Mouse (Mus musculus) cerebellum, adult 11 months (tissue): ENCODE measurements around the gene Sdf2l1.
"Not testable (repeated sequence)": the region's sequence is repeated elsewhere in the genome, so short reads cannot be mapped to it uniquely, and the experiment has no call there.

Experiments used
- DNase-seq: peaks from one replicate; pipeline ENCODE4 v3.0.0; 2022

Sdf2l1 gene

DNA sequence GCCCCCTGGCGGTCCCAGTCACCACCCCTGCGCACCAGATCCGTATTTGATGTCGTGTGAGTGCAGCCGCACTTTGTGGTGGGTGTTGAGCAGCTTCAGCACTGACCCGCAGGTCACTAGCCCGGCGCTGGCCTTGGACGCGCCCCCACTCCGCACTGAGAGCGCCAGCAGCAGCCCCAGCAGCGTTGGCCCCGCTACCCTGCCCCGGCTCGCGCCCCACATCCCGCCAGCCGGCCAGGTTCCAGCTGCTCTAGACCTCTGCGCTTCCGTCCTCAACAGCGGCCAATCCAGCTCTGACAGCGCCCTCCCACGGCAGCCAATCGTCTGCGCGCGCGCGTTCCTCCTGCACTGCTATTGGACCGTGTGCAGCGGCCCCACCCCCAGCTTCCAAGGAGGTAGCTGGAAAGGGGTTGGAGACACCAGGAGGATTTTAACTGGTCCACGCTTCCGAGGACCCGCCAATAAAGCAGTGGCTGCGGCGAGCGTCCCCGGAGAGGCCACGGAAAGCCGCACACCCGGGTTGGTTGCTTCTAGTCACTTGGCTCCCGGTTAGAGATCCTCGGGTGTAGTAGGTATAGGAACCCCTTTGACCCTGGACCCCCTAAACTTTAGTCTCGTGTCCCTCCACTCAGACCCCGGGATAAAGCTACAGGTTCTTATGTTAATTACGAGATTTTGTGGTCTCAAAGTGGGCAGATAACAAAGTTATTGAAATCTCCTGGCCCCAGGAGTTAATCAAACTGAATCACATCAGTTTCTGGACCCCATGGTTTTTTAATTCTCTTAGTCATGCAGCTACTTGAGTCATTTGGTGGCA lies at the start of gene Sdf2l1:
Gene Sdf2l1, minus strand, starts transcription at position 295 of the 817 bp plus-strand sequence.
- peak; percentile 97 for DNase-seq

DNA sequence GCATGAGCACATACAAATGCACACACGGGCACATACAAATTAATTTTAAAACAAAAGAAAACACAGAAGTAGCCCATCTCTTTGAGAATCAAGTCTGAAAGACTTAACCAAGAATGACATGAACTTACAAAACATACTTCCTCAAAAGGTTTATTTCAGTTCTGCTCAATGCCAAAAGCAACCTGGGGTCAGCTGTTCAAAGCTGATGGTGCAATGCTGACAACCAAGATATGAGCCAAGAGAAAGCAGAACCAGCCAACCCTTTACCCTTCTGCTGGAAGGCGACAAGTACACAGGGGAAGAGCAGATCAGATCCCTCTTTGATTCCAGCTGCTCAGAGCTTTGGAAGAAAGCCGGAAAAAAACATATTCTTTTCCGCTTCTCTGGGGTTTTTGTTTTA lies 49.2 kb upstream of the Sdf2l1 start:
- DNase-seq: no peak

DNA sequence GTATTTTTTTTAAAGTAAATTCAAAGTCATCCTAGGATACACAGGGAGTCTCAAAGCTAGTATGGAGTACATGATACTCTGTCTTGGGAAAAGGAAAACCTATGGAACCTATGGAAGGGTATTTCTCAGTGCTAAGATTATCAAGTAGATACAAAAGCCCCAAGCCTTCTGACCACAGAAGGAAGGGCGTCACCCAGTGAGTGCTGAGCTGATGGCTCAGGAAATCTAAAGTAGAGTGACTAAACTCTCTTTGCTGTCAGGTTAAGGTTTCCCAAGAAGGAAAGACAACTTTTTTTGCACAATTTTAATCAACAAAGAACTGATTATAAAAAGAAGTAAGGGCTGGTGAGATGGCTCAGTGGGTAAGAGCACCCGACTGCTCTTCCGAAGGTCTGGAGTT lies 47.5 kb upstream of the Sdf2l1 start:
- no peak for DNase-seq

DNA sequence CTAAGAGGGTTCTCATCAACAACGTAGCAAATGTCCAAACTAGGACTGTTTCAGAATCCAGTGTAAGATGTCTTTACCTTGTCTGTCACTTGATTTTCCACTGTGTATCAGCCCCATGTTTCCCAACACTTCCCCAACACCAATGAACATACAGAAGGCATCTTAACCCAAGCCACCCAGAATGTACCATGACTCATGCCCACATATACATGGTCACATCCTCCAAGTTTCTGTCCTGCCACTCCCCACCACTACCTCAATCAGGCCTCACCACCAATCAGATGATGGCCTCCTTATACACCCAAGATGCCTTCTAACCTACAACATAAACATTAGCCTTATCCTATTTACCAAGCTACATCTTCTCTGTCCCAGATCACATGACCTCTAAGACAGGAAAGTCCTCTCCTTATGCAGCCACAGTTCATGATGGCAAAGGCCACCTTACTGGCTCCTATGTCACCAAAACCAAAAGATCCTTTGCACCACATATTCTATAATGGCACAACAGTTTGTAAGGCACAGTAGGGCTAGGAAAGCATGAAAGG lies 45.5 kb upstream of the Sdf2l1 start:
- no peak for DNase-seq

DNA sequence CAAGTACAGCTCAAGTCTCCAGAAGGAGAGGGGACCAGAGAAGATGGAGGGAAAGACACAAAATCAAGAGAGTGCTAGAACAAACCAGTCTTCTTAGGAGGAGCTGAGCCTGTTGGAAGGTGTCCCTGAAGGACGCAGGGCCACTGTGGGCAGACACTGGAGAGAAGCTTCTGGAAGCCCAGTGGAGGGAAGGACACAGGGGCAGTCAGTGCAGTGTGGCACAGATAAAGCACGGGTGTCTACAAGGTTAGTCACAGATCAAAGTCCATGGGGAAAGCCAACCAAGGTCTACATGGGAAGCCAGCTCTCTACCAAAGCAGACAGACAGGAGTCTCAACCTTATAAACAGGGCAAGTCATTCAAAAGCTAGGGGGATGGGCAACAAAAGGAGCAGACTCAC lies 43.6 kb upstream of the Sdf2l1 start:
- DNase-seq: no peak

DNA sequence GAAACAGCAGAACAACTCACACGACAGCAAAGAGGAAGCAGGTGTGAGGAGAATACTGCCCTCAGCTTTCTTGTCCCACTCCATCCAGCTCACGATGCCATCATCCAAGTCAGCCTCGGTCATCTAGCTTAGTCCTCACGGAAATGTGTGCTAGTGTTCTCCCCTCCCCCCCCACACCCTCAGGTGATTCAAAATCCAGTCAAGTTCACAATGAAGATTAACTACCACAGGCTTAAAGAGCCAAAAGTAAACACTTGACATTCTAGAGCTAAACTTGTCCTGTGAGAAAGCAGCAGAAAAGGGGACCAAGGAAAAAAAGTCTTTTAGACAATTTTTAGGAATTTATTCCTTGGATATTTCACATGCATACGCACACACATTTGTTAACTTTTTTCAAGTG lies 35.9 kb upstream of the Sdf2l1 start:
- DNase-seq: no peak

DNA sequence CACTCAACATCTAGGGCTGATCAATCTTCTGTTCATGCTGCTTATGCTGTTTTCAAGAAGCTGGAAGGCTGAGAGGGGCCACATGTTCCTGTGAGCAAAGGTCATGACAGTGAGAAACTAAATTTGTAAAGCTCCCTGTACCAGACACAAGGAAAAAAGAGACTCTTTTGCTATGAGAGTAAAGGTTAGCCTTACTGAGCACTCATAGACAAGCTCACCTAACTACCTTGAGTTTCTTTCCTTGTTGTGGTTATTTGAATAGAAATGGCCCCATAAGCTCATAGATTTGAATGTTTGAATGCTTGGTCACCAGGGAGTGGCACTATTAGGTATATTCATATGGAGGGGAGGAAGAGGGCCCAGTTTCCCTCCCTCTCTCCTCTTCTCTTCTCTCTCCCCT lies 35.0 kb upstream of the Sdf2l1 start:
- no peak for DNase-seq

DNA sequence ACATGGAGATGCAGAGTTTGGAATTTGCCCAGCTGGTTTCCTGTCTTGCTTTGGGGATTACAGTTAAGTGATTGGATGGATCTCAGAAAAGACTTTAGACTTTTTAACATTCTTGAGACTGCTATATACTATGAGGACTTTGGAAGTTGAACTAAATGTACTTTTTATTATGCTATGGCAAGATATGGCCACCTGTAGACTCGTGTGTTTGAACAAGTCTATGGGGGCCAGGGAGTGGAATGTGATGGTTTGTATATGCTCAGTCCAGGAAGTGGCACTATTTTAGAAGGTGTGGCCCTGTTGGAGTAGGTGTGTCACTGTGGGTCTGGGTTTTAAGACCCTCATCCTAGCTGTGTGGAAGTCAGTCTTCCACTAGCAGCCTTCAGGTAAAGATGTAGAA lies 33.3 kb upstream of the Sdf2l1 start:
- not testable (repeated sequence) for DNase-seq

DNA sequence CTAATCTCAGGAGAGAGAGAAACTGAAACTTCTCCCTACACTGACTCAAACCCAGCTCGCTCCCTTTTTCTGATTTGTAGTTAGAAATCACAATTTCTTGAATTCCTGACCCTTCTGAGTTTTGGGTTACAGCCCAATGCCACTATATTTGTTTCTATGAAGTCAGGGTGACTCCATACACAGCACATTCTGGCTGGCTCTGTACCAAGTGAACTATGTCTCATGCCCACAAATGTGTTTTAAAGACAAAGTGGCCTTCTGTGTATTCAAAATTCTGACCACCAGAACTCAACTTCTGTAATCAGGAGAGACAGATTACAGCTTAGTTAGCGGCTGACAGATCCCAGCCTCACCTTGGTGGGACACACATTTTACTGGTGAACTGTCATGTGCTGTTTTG lies 22.2 kb upstream of the Sdf2l1 start:
- DNase-seq: no peak

DNA sequence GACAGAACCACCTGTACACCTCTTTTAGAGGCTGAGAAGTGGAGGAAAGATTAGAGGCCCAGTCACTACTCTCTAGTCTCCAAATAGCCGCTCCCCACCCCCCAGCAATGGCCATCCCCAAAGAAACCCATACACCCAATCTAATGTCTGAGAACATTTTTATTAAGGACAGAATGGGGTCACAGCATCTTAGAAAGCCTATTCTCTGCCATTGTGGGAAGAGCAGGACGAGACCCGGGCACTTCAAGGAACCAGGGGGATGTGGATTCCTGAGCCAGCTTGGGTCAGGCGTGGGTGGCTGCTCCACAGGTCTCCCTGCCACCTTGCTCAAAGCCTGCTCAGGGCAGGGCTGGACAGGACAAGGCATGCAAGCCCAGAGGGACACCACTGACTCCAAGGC lies 19.7 kb upstream of the Sdf2l1 start:
- DNase-seq: no peak

DNA sequence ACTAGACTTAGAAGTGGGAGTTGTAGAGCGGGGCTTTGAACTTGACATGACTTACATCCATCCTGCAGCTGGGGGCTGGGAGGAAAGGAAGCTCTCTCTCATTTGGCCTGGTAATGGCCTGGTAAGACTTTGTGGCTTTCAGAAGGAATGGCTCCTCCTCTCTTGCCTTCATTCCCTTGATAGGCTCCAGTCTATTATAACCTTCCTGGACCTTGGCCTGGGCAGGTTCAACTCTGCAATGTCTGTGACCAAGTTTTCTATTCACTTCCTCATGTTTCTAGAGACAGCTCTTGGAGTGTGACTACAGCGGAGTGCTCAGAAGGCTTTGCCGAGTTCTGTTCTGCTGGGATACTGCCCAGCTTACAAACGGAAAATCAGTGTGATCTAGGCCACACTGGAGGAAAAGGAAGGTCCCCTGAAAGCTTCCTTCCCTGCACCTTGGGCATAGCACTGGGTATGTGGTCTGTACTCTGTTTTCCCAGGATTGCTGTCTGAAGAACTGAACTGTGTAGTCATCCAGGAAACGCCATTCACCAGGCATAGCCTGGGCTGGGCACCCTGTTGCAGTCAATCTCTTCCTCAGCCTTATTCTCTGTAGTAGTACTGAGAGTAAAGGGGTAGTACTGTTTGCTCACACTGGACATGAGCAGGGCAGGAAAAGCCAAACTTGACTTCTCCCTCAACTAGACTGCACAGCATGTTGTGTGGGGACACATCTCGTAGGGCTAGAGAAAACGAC lies 18.5 kb upstream of the Sdf2l1 start:
- no peak for DNase-seq

DNA sequence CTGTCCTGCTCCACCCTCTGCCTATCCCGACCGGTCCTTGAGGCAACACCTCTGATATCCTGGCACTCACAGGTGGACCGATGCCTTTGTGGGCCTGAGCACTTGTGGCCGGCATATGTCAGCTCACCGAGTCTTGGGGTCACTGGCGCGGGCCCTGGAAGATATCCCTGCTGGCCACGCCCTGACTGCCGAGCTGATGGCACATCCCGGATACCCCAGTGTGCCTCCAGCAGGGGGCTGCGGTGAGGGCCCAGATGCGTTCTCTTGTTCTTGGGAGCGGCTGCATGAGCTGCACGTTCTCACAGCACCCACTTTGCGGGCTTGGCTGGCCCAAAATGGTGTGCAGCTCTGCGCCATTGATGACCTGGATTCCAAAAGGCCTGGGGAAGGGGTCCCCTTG lies 15.9 kb upstream of the Sdf2l1 start:
- DNase-seq: peak; percentile 27

DNA sequence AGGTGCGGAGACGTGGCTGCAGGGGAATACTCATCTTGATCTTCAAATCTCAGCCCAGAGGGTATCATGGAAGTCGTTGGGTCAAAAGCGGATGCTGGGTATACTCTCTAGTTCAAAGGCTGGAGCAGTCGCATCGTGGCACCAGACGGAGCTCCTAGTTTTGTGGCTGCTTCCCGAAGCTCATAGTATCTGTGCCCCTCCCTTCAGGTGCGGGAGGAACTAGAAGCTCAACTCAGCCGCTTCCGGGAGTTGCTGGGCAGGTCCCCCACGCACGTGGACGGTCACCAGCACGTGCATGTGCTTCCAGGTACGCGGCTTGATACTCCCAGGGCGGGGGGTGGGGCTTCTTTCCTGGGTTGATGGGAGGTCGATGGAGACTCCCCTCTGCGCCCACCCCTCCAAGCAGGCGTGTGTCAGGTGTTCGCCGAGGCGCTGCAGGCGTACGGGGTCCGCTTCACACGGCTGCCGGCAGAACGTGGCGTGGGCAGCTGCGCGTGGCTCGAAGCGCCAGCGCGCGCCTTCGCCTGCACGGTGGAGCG lies 15.3 kb upstream of the Sdf2l1 start:
- no peak for DNase-seq

DNA sequence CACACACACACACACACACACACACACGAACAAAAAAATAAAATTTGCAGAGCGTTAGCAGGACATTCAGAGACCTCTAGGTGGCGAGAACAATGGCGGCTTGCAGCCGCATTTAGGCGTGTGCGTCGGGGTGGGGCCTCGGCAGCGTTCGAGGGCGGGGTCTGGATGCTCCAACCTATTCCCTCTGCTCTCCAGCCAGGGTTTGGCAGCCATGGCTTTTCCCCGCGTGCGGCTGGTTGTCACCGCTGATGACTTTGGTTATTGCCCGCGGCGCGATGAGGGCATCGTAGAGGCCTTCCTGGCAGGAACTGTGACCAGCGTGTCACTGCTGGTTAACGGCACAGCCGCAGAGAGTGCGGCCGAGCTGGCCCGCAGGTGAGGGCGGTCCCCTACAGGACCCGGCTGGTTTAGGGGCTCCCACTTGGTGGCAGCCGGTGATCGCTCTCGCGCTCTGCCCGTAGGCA lies 14.6 kb upstream of the Sdf2l1 start, which contains the start of gene Ccdc116:
Gene Ccdc116, minus strand, starts transcription at position 458 of the 464 bp plus-strand sequence.
- DNase-seq: peak; percentile 80

DNA sequence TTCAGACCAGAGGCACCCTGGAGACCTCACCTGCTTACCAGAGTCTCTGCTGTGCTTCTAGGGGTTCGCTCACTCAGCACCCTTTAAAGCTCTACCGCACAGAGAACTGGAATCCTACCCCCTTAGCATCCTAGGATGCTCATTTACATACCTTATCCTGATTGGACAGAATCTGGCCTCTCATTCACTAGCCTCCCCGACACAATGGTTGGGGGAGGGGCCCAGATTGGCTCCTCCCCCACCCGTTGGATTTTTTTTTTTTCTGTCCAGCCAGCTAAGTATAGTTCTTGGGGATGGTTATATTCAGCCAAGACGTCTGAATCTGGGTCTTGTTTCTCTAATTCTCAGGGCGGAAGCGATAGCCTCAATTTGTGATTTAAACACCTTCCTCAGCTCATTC lies 12.2 kb upstream of the Sdf2l1 start, which contains the start of gene Ydjc:
Gene Ydjc, plus strand, starts transcription at position 283 of the 400 bp plus-strand sequence.
- no peak for DNase-seq

DNA sequence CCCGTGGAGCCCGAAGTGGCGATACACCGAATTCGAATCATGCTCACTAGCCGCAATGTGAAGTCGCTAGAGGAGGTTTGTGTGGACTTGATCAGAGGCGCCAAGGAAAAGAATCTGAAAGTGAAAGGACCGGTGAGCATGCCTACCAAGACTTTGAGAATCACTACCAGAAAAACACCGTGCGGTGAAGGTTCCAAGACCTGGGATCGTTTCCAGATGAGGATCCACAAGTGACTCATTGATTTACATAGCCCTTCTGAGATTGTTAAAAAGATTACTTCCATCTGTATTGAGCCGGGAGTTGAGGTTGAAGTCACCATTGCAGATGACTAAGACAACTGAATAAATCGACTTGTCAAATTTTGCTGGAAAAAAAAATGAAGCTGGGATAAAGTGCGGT lies 5.2 kb upstream of the Sdf2l1 start:
- no peak for DNase-seq

DNA sequence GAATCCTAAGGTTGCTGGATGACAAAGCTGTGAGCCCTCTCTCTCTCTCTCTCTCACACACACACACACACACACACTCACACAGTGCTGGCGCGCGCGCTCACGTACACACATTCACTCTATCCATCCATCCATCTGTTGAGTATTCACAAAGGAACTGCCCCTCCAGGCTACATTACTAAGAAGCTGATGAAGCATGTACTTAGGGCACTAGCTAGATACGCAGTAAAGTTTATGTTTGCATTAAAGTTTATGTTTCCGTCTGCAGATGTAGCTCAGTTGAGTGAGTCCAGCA lies 670 bp upstream of the Sdf2l1 start:
- no peak for DNase-seq

DNA sequence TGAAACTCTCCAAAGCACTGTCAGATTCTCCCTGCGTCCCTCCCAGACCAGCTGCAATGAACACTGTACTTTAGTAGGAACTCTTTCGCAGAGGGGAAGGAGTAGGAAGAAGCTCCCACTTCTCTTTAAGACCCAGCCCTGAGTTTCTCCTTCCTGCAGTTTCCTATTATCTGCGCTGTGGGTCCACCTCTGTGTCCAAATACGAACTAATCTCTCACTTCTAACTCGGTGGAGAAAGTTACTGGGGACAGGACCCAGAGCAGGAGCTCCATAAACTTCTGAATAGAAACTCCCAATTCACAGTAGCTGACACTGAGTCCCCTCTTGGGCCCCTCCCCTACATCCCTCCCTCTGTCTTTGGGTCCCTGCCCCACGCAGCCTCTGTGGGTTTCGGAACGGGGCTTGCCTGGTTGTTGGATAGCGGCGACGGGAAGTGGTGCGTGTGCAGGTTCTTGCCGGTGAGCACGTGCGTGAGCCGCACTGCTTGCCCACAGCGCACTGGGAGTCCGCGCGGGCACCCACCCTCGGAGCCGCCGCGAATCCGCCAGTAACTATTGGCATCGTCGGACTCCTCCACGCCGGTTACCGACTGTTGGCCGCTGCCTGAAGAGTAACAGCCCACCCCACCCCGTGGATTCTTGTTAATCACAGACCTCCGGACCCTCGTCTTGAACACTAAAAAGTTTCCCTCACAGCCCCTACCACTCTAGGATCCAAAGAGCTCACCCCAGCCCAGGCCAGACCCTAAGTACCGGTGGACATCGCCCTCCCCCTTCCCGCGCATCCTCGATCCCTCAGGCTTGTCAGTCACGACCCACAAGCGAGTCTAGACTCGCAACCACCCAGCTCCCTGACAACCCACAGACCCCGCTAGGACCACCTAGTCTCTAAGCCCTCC lies 743 bp downstream of the Sdf2l1 start:
- DNase-seq: peak; percentile 23

DNA sequence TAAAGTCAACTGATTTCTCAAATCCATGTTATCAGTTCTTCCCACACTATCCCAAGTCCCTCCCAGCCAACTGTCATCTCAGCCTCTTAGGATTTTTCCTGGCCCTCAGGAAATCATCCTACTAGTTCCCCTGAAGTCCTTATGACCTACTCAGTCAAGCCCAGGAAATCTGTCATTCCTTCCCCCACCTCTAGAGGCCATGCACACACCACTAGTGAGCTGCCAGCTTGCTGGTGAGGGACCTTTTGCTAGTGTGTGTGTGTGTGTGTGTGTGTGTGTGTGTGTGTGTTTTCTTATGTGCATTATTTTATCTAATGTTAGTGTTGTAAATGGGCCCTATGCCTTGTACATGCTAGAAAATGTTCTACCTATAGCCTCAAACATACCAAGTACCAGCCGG lies 4.9 kb downstream of the Sdf2l1 start:
- DNase-seq: no peak

DNA sequence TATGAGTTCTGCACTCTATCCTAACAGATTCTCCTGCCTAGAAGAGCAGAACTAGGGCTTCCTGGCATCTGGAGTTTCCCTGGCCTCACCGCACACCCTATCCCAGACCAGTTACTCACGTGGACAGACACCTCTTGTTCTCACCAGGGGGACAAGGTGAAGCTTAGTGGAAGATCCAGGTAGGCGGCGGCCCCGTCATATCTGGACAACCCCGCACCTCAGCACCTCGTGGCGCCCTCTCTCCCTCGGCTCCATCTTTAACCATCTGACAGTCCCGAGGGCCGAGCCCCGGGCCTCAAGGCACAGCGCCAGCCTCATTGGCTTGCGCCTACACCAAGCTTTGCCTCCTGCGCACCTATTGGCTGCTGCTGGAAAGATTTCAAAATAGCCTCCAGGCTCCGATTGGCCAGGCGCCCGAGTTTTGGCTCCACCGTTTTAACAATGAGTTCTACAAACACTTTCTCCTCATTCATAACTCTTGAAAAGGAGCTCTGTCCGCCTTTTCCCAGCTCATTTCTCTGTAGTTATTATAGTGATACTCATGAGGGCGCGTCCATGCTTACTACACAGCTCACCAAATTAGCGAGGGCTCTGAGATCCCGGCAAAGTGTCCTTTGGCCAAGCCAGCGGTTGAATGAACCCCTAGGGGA lies 7.2 kb downstream of the Sdf2l1 start, which contains the start of gene 2610318N02Rik:
Gene 2610318N02Rik, minus strand, starts transcription at position 297 of the 650 bp plus-strand sequence.
- DNase-seq: peak; percentile 48

DNA sequence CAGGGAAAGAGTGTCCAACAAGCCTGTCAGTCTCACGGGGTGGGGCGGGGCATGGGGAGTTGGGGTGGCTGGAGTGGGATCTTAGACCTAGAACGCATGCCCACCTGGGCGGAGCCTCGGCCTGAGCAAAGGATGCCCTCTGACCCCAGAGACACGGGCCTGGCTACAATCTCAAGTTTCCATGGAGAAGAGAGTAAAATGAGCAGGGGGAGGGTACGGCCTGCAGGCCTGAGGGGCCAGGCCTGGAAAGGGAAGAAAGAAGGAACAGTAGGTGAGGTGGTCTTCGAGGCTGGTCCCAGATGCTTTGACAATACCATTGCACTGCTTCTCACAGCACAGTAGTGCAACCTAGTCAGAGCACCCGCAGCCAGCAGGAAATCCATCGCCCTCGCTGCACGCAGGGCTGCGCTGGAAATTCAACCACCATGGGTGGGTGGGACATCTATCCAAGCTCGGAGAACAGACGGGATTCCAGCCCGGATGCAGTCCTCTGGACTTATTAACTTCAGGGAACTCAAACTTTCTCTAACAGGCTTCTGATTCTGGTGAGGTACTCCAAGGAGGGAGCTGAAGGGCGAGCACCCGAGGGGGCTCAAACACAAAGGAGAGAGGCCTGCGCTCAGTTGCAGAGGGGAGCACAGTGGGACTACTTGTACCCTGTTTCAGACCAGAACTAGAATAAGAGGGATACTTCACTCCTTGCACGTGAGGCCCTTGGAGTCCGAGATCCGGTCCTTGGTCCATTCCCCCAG lies 7.9 kb downstream of the Sdf2l1 start:
- DNase-seq: no peak
